Mouse (Mus musculus) cerebellum, postnatal 36 days (tissue): ENCODE results near the gene Ccl17.
A peak's percentile ranks its signal among the peaks of the same experiment; 100 is the strongest.
"Not testable (repeated sequence)": the region's sequence is repeated elsewhere in the genome, so short reads cannot be mapped to it uniquely, and the experiment has no call there.

Experiments used
- DNase-seq, 2 experiments: peaks; one replicate each; pipeline ENCODE4 v3.0.0; 2021 to 2022; ENCODE audit warnings: mixed read lengths in 2 of 2

Gene Ccl17

GRCm38 (mm10) chr8:94826210-94826609 lies 16.0 kb downstream of the Ccl17 start:
- DNase-seq: no peak

GRCm38 (mm10) chr8:94828284-94828683 lies 18.0 kb downstream of the Ccl17 start:
- no peak for DNase-seq

- DNase-seq: not testable (repeated sequence)
Measured at GRCm38 (mm10) chr8:94833901-94834405, 23.7 kb downstream of the Ccl17 start.

- DNase-seq: not testable (repeated sequence)
Measured at GRCm38 (mm10) chr8:94835751-94836150, 25.5 kb downstream of the Ccl17 start.

GRCm38 (mm10) chr8:94836456-94837240 lies 26.4 kb downstream of the Ccl17 start:
- no peak for DNase-seq

GRCm38 (mm10) chr8:94837662-94838574 lies 27.7 kb downstream of the Ccl17 start, which contains the start of the genes Coq9 and Ciapin1:
Gene Coq9 (plus strand): TSS chr8:94838321.
Gene Ciapin1 (minus strand): TSS chr8:94838358.
- peak; percentile 93 to 95 for DNase-seq

- peak; percentile 83 to 84 for DNase-seq
Measured at GRCm38 (mm10) chr8:94838600-94838999, 28.3 kb downstream of the Ccl17 start.

- DNase-seq: no peak
Measured at GRCm38 (mm10) chr8:94841183-94841582, 30.9 kb downstream of the Ccl17 start.

- DNase-seq: no peak
Measured at GRCm38 (mm10) chr8:94850049-94850448, 39.8 kb downstream of the Ccl17 start.

GRCm38 (mm10) chr8:94854761-94855160 lies 44.5 kb downstream of the Ccl17 start:
- DNase-seq: not testable (repeated sequence)

GRCm38 (mm10) chr8:94857011-94857345 lies 46.7 kb downstream of the Ccl17 start:
- peak in 1 of 2 experiments; percentile 32 for DNase-seq

- DNase-seq: peak; percentile 94 to 96
Measured at GRCm38 (mm10) chr8:94857346-94858173, 47.3 kb downstream of the Ccl17 start, which contains the start of gene Polr2c. Gene Polr2c (plus strand): TSS chr8:94857450.

GRCm38 (mm10) chr8:94861352-94861910 lies 51.2 kb downstream of the Ccl17 start:
- DNase-seq: peak; percentile 56 to 59
